Mouse (Mus musculus): ENCODE measurements around the gene Gbp3. TPM values are rescaled to one million over a fixed set of nuclear protein-coding genes. Genes with fewer than 3 reads are reported as not detected.

The Gbp3 gene
- total RNA-seq, 2 experiments from 2014 or later: 3.0 to 5.8 TPM

GRCm38 (mm10) chr3:142587386-142587785 lies 27.6 kb downstream of the Gbp3 start:
- no peak for DNase-seq (ENCODE audit: low spot score in 2 of 2)

GRCm38 (mm10) chr3:142588888-142589287 lies 29.1 kb downstream of the Gbp3 start:
- DNase-seq (ENCODE audit: low spot score in 2 of 2): no peak

GRCm38 (mm10) chr3:142590431-142591067 lies 30.7 kb downstream of the Gbp3 start:
- DNase-seq (ENCODE audit: low spot score in 2 of 2): no peak

- no peak for DNase-seq (ENCODE audit: low spot score in 2 of 2)
Observed at GRCm38 (mm10) chr3:142594547-142594946, 34.7 kb downstream of the Gbp3 start, which contains the start of gene Gbp2b. Gbp2b (plus strand) TSS chr3:142594847.

- DNase-seq (ENCODE audit: low spot score in 2 of 2): no peak
Observed at GRCm38 (mm10) chr3:142597923-142598322, 38.1 kb downstream of the Gbp3 start.

- no peak for DNase-seq (ENCODE audit: low spot score in 2 of 2)
Observed at GRCm38 (mm10) chr3:142601675-142602074, 41.8 kb downstream of the Gbp3 start.

- DNase-seq (ENCODE audit: low spot score in 2 of 2): no peak
Observed at GRCm38 (mm10) chr3:142618658-142619057, 58.8 kb downstream of the Gbp3 start.

GRCm38 (mm10) chr3:142619606-142620005 lies 59.8 kb downstream of the Gbp3 start:
- no peak for DNase-seq (ENCODE audit: low spot score in 2 of 2)

- DNase-seq (ENCODE audit: low spot score in 2 of 2): no peak
Observed at GRCm38 (mm10) chr3:142620111-142620955, 60.5 kb downstream of the Gbp3 start, which contains the start of gene Gbp2. Gbp2 (plus strand) TSS chr3:142620602.

- DNase-seq (ENCODE audit: low spot score in 2 of 2): no peak
Observed at GRCm38 (mm10) chr3:142620956-142621562, 61.2 kb downstream of the Gbp3 start.

Other genes starting within 250 kb of the Gbp3 start
- 10 to 100 TPM; 24.8 to 26.8 TPM for gene Pdlim5, start 164.3 kb upstream of the Gbp3 start, total RNA-seq (2021)
- 1 to 10 TPM; 1.4 TPM for gene Gbp5, start 66.0 kb upstream of the Gbp3 start, total RNA-seq (2021)
- gene Gbp7, start 29.7 kb upstream of the Gbp3 start, total RNA-seq (2021): 1 to 10 TPM; 2.0 to 2.3 TPM
- not detected for gene Gbp2b, start 34.8 kb downstream of the Gbp3 start, total RNA-seq (2021)
- gene Gbp2, start 60.6 kb downstream of the Gbp3 start, total RNA-seq (2021): 1 to 10 TPM; 1.6 to 2.0 TPM
- 1 to 10 TPM; 5.7 to 6.1 TPM for gene Kyat3, start 141.0 kb downstream of the Gbp3 start, total RNA-seq (2021)
- 10 to 100 TPM; 45.1 to 46.0 TPM for gene Gtf2b, start 205.0 kb downstream of the Gbp3 start, total RNA-seq (2021)

All from layer of hippocampus, adult 18-20 months (tissue).